Mouse (Mus musculus): ENCODE measurements at regions not wholly inside any gene's neighbourhood (a gene's known extent, or its start where the extent isn't known, plus 50 kb on each side); places are given as distances from the start of the nearest gene placed in this dataset.

GRCm38 (mm10) chr9:63896073-63896807 is 125.6 kb downstream of the Smad6 start:
- DNase-seq (ENCODE audit: low spot score in 2 of 2) = no peak

GRCm38 (mm10) chr9:63892235-63892971 is 129.5 kb downstream of the Smad6 start:
- DNase-seq (ENCODE audit: low spot score in 2 of 2) = no peak

- DNase-seq (ENCODE audit: low spot score in 2 of 2) = no peak
Observed at GRCm38 (mm10) chr9:63890717-63891116, 131.1 kb downstream of the Smad6 start.

GRCm38 (mm10) chr9:63889570-63889969 is 131.8 kb upstream of the Smad3 start:
- DNase-seq (ENCODE audit: low spot score in 2 of 2) = no peak

GRCm38 (mm10) chr9:63884971-63885370 is 127.2 kb upstream of the Smad3 start:
- no peak for DNase-seq (ENCODE audit: low spot score in 2 of 2)

GRCm38 (mm10) chr9:63883738-63884520 is 126.1 kb upstream of the Smad3 start:
- DNase-seq (ENCODE audit: low spot score in 2 of 2) = no peak

- no peak for DNase-seq (ENCODE audit: low spot score in 2 of 2)
Observed at GRCm38 (mm10) chr9:63881692-63882091, 123.9 kb upstream of the Smad3 start.

- DNase-seq (ENCODE audit: low spot score in 2 of 2) = no peak
Observed at GRCm38 (mm10) chr9:63881261-63881563, 123.4 kb upstream of the Smad3 start.

GRCm38 (mm10) chr9:63880487-63881260 is 122.9 kb upstream of the Smad3 start:
- no peak for DNase-seq (ENCODE audit: low spot score in 2 of 2)

- DNase-seq (ENCODE audit: low spot score in 2 of 2) = no peak
Observed at GRCm38 (mm10) chr9:63879710-63880428, 122.1 kb upstream of the Smad3 start.

- DNase-seq (ENCODE audit: low spot score in 2 of 2) = no peak
Observed at GRCm38 (mm10) chr9:63877864-63878263, 120.1 kb upstream of the Smad3 start.

GRCm38 (mm10) chr9:63876886-63877285 is 119.1 kb upstream of the Smad3 start:
- no peak for DNase-seq (ENCODE audit: low spot score in 2 of 2)

GRCm38 (mm10) chr9:63876023-63876422 is 118.2 kb upstream of the Smad3 start:
- no peak for DNase-seq (ENCODE audit: low spot score in 2 of 2)

- DNase-seq (ENCODE audit: low spot score in 2 of 2) = no peak
Observed at GRCm38 (mm10) chr9:63875193-63875592, 117.4 kb upstream of the Smad3 start.

- DNase-seq (ENCODE audit: low spot score in 2 of 2) = no peak
Observed at GRCm38 (mm10) chr9:63864350-63864749, 106.6 kb upstream of the Smad3 start.

- no peak for DNase-seq (ENCODE audit: low spot score in 2 of 2)
Observed at GRCm38 (mm10) chr9:63863328-63863727, 105.5 kb upstream of the Smad3 start.

GRCm38 (mm10) chr9:63862427-63862826 is 104.6 kb upstream of the Smad3 start:
- no peak for DNase-seq (ENCODE audit: low spot score in 2 of 2)

GRCm38 (mm10) chr9:63861418-63861817 is 103.6 kb upstream of the Smad3 start:
- no peak for DNase-seq (ENCODE audit: low spot score in 2 of 2)

GRCm38 (mm10) chr9:63860196-63860595 is 102.4 kb upstream of the Smad3 start:
- DNase-seq (ENCODE audit: low spot score in 2 of 2) = no peak

GRCm38 (mm10) chr9:63856065-63856736 is 98.4 kb upstream of the Smad3 start:
- no peak for DNase-seq (ENCODE audit: low spot score in 2 of 2)

All from adrenal gland, adult 18-20 months (tissue).